Mouse (Mus musculus) lung, postnatal 0 days (tissue): Measurements from ENCODE around the gene Tmem240. TPM values are rescaled to one million over a fixed set of nuclear protein-coding genes. Genes with fewer than 3 reads are reported as not detected.
A peak's percentile ranks its signal among the peaks of the same experiment; 100 is the strongest.
"Not testable (repeated sequence)": the region's sequence is repeated elsewhere in the genome, so short reads cannot be mapped to it uniquely, and the experiment has no call there.

Experiments
- ATAC-seq: fragments of 200-750 bp; cut with Nextera tagmentation; 2 replicates; pipeline ENCODE4 v1.8.0; 2017; ENCODE audit warnings: moderate library complexity
- DNase-seq: peaks from one replicate; pipeline ENCODE4 v3.0.0-alpha.2; 2016; ENCODE audit warnings: low spot score
- H3K27ac ChIP-seq: fragments of 300-500 bp; sonication (generic); 2 replicates; pipeline ENCODE4 v1.5.1; 2014; ENCODE audit warnings: antibody characterized with exemption, mild to moderate bottlenecking, low read length, mixed read lengths
- H3K27me3 ChIP-seq: fragments of 300-500 bp; sonication (generic); replicated peaks from 2 replicates; pipeline ENCODE4 v1.6.1; 2014; ENCODE audit warnings: low read length, mixed read lengths; ENCODE audit not compliant: insufficient read depth
- H3K36me3 ChIP-seq: fragments of 300-500 bp; sonication (generic); 2 replicates; pipeline ENCODE4 v1.6.1; 2014; ENCODE audit warnings: low read length, mixed read lengths; ENCODE audit not compliant: insufficient read depth
- H3K4me1 ChIP-seq: fragments of 300-500 bp; sonication (generic); 2 replicates; pipeline ENCODE4 v1.6.1; 2014; ENCODE audit warnings: antibody characterized with exemption, low read depth, low read length, mixed read lengths; ENCODE audit not compliant: insufficient read depth
- H3K4me2 ChIP-seq: fragments of 300-500 bp; sonication (generic); replicated peaks from 2 replicates; pipeline ENCODE4 v1.6.1; 2014; ENCODE audit warnings: low read depth, mild to moderate bottlenecking, low read length, moderate library complexity, mixed read lengths
- H3K4me3 ChIP-seq: fragments of 300-500 bp; sonication (generic); 2 replicates; pipeline ENCODE4 v1.5.1; 2014; ENCODE audit warnings: low read depth, low read length
- H3K9ac ChIP-seq: fragments of 300-500 bp; sonication (generic); replicated peaks from 2 replicates; pipeline ENCODE4 v1.6.1; 2014; ENCODE audit warnings: low read depth, mild to moderate bottlenecking
- H3K9me3 ChIP-seq: fragments of 300-500 bp; sonication (generic); 2 replicates; pipeline ENCODE4 v1.6.1; 2016; ENCODE audit warnings: low read length, mixed read lengths
- CTCF ChIP-seq: IDR thresholded peaks from 2 replicates; pipeline ENCODE4 v1.5.1; 2016; ENCODE audit warnings: antibody characterized with exemption, mild to moderate bottlenecking
- EP300 ChIP-seq: IDR thresholded peaks from 2 replicates; pipeline ENCODE4 v1.6.1; 2016; ENCODE audit warnings: antibody characterized with exemption, mild to moderate bottlenecking, control low read depth
- WGBS: fragments of 180-500 bp; shearing (Covaris S2); extraction: QIAGEN DNeasy Blood & Tissue Kit; methylation state at CpG from one replicate; pipeline ENCODE4 v1.1.7; 2014; 5-methylcytosine and 5-hydroxymethylcytosine counted together
- microRNA-seq: library from miRNA; unstranded; fragments of <30 nt; microRNA quantifications from one replicate; pipeline ENCODE4, GENCODE M21; 2016
- polyA plus RNA-seq: library from polyadenylated mRNA; unstranded; fragments of >200 nt; fragmentation: Nextera tagmentation; extraction: Ambion mirVana; gene quantifications from 2 replicates; pipeline ENCODE4 v1.2.1, GENCODE M21; 2015

The Tmem240 gene
- polyA plus RNA-seq, 1 experiment from 2014 or later, result 0.63 TPM

GRCm38 (mm10) chr4:155785819-155786218, 51.2 kb downstream of the Tmem240 start, which contains the start of gene Tmem88b:
Gene Tmem88b (minus strand): TSS chr4:155785874.
- no peak within 1 kb of the TSS for H3K4me3 ChIP-seq
- TF ChIP-seq CTCF, result peak; percentile 27
- no peak for TF ChIP-seq EP300
- peak within 1 kb of the TSS; percentile 61; the same call in 1 of the 2 replicates for H3K4me2 ChIP-seq
- H3K9me3 ChIP-seq, result no peaks in the 10 kb centered on the region
- no peak for DNase-seq
- no peak within 1 kb of the TSS for H3K27ac ChIP-seq
- H3K4me1 ChIP-seq, result no peaks in the 10 kb centered on the region
- no peak within 1 kb of the TSS for H3K9ac ChIP-seq
- no peaks in the 10 kb centered on the region for H3K36me3 ChIP-seq
- ATAC-seq, result no peak
- WGBS, result 62% methylated on average over 5 of the region's 5 CpGs
- H3K27me3 ChIP-seq, result no peaks in the 10 kb centered on the region

- H3K4me1 ChIP-seq, result no peaks in the 10 kb centered on the region
- H3K9me3 ChIP-seq, result no peaks in the 10 kb centered on the region
- H3K4me2 ChIP-seq, result no peak overlapping the region
- WGBS, result 57% methylated on average over 3 of the region's 3 CpGs
- no peaks in the 10 kb centered on the region for H3K36me3 ChIP-seq
- no peak for TF ChIP-seq CTCF
- TF ChIP-seq EP300, result no peak
- DNase-seq (no peak), ATAC-seq (no peak)
- H3K9ac ChIP-seq, result no peak overlapping the region
- no peaks in the 10 kb centered on the region for H3K27me3 ChIP-seq
- H3K4me3 ChIP-seq, result no peak overlapping the region
- no peak overlapping the region for H3K27ac ChIP-seq
Observed at GRCm38 (mm10) chr4:155788300-155788699, 53.7 kb downstream of the Tmem240 start.

GRCm38 (mm10) chr4:155788833-155789232, 54.2 kb downstream of the Tmem240 start:
- not testable (repeated sequence) for H3K36me3 ChIP-seq, H3K4me2 ChIP-seq, H3K9ac ChIP-seq, DNase-seq, H3K27ac ChIP-seq, ATAC-seq, H3K9me3 ChIP-seq, H3K4me3 ChIP-seq, H3K4me1 ChIP-seq, H3K27me3 ChIP-seq
- 77% methylated on average over 4 of the region's 4 CpGs for WGBS

GRCm38 (mm10) chr4:155790021-155790489, 55.5 kb downstream of the Tmem240 start, which contains the start of gene Ankrd65:
Gene Ankrd65 (plus strand): TSS chr4:155790439.
- Histone ChIP-seq H3K27ac (no peak within 1 kb of the TSS), H3K4me1 (no peaks in the 10 kb centered on the region), H3K4me3 (no peak within 1 kb of the TSS), H3K4me2 (no peak within 1 kb of the TSS), H3K9ac (no peak within 1 kb of the TSS), H3K27me3 (no peaks in the 10 kb centered on the region), H3K9me3 (no peaks in the 10 kb centered on the region), H3K36me3 (no peaks in the 10 kb centered on the region)
- no peak for ATAC-seq
- TF ChIP-seq CTCF (no peak), EP300 (no peak)
- no peak for DNase-seq
- 75% methylated on average over 3 of the region's 3 CpGs for WGBS

Small RNA genes lying within 50 kb of the gene (microRNA-seq; reads per million reads assigned to microRNA genes)
- not detected for gene Gm27743

Other genes starting within 250 kb of the Tmem240 start
- 445 and 452 TPM in 2 replicates for gene Gnb1, start 243.4 kb upstream of the Tmem240 start, polyA plus RNA-seq
- gene Nadk, start 172.4 kb upstream of the Tmem240 start, polyA plus RNA-seq, result 70.9 and 76.3 TPM in 2 replicates
- gene Slc35e2, start 133.4 kb upstream of the Tmem240 start, polyA plus RNA-seq, result 3.1 and 3.7 TPM in 2 replicates
- 67.3 and 74.4 TPM in 2 replicates for gene Cdk11b, start 109.9 kb upstream of the Tmem240 start, polyA plus RNA-seq
- gene Gm10563, start 89.4 kb upstream of the Tmem240 start, polyA plus RNA-seq, result not detected in 2 replicates
- gene Mmp23, start 81.4 kb upstream of the Tmem240 start, polyA plus RNA-seq, result 44.5 and 46.2 TPM in 2 replicates
- gene Mib2, start 65.6 kb upstream of the Tmem240 start, polyA plus RNA-seq, result 16.3 and 19.8 TPM in 2 replicates
- gene Fndc10, start 40.5 kb upstream of the Tmem240 start, polyA plus RNA-seq, result 3.3 and 3.6 TPM in 2 replicates
- gene Ssu72, start 30.0 kb upstream of the Tmem240 start, polyA plus RNA-seq, result 166 and 178 TPM in 2 replicates
- gene Atad3a, start 26.3 kb downstream of the Tmem240 start, polyA plus RNA-seq, result 26.1 and 28.5 TPM in 2 replicates
- gene Vwa1, start 39.9 kb downstream of the Tmem240 start, polyA plus RNA-seq, result 6.5 and 7.0 TPM in 2 replicates
- gene Tmem88b, start 51.1 kb downstream of the Tmem240 start, polyA plus RNA-seq, result 0.13 and 0.31 TPM in 2 replicates
- gene Ankrd65, start 55.6 kb downstream of the Tmem240 start, polyA plus RNA-seq, result 6.0 and 6.6 TPM in 2 replicates
- 164 and 186 TPM in 2 replicates for gene Mrpl20, start 68.1 kb downstream of the Tmem240 start, polyA plus RNA-seq
- gene Ccnl2, start 77.7 kb downstream of the Tmem240 start, polyA plus RNA-seq, result 110 and 122 TPM in 2 replicates
- gene Aurkaip1, start 96.5 kb downstream of the Tmem240 start, polyA plus RNA-seq, result 117 and 128 TPM in 2 replicates
- 321 and 330 TPM in 2 replicates for gene Mxra8, start 104.9 kb downstream of the Tmem240 start, polyA plus RNA-seq
- 9.1 and 11.9 TPM in 2 replicates for gene Dvl1, start 112.6 kb downstream of the Tmem240 start, polyA plus RNA-seq
- 0.19 and 0.25 TPM in 2 replicates for gene Tas1r3, start 128.6 kb downstream of the Tmem240 start, polyA plus RNA-seq
- gene Cptp, start 134.6 kb downstream of the Tmem240 start, polyA plus RNA-seq, result 10.8 and 13.8 TPM in 2 replicates
- 31.7 and 34.8 TPM in 2 replicates for gene Ints11, start 134.7 kb downstream of the Tmem240 start, polyA plus RNA-seq
- 29.3 and 29.9 TPM in 2 replicates for gene Pusl1, start 157.0 kb downstream of the Tmem240 start, polyA plus RNA-seq
- gene Acap3, start 157.0 kb downstream of the Tmem240 start, polyA plus RNA-seq, result 12.7 and 13.4 TPM in 2 replicates
- gene Ube2j2, start 209.0 kb downstream of the Tmem240 start, polyA plus RNA-seq, result 66.6 and 67.0 TPM in 2 replicates
- gene C1qtnf12, start 227.5 kb downstream of the Tmem240 start, polyA plus RNA-seq, result 30.6 and 36.2 TPM in 2 replicates